Mouse (Mus musculus) megakaryocyte progenitor cell, adult 5-6 weeks (primary cell): ENCODE results near the gene Hrg. TPM values are rescaled to one million over a fixed set of nuclear protein-coding genes. Genes with fewer than 3 reads are reported as not detected.
"Not testable (repeated sequence)": the region's sequence is repeated elsewhere in the genome, so short reads cannot be mapped to it uniquely, and the experiment has no call there.

Source experiments
- ATAC-seq: replicated peaks from 2 replicates; pipeline ENCODE4 v1.8.0; 2016; ENCODE audit warnings: mild to moderate bottlenecking, moderate TSS enrichment, inconsistent platforms; ENCODE audit not compliant: poor library complexity
- total RNA-seq, 2 experiments: library from RNA; stranded (forward) in 1 of 2; stranded (reverse) in 1 of 2; fragments of 157-497, 149-512 nt in 1 of 2; fragments of 200-1000 nt in 1 of 2; gene quantifications; 2 replicates each; pipeline versions ENCODE4 v1.2.3 to v1.2.4; 2015 to 2017

Hrg gene
- total RNA-seq (2015) (not detected in 2 replicates), total RNA-seq (2017) (not detected in 2 replicates)

DNA sequence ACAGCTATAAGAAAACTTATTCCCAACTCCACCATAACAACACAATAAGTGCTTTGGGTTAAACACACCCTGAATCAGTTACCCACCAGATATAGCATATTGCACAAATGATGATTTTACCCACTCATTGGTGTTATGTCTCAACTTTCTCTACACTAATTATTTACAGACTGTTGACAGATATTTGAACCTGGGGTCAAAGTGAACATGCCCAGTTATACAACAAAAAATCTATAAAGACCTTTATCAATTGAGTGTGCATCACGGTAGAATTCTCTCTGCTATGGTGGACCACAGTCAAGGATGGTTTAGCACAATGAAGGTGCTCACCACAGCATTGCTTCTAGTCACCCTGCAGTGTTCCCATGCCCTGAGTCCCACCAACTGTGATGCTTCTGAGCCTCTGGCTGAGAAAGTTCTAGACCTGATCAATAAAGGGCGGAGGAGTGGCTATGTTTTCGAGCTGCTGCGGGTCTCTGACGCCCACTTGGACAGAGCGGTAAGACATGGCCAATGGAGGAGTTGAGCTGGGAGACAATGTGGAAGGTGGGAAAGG lies at the start of gene Hrg:
Hrg (plus strand) TSS at position 233 of the 556 bp plus-strand sequence.
- ATAC-seq: no peak

DNA sequence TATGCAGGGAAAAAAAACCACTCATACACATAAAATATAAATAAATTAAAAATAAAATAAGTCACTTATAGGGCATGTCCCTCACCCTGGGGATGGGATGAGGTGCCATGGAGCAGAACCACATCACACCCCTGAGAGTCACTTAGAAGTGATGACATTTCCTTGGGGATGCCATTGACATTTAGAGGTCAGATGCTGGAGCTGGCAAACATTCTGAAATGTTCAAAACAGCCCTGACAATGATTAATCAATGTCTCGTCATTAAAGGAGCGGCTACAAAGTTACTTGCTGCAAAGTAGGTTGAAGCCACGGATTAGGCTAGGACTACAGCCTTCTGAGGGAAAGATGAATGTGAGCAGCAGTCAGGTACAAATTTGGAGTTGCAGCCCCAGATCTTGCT lies 49.5 kb upstream of the Hrg start:
- ATAC-seq: no peak

DNA sequence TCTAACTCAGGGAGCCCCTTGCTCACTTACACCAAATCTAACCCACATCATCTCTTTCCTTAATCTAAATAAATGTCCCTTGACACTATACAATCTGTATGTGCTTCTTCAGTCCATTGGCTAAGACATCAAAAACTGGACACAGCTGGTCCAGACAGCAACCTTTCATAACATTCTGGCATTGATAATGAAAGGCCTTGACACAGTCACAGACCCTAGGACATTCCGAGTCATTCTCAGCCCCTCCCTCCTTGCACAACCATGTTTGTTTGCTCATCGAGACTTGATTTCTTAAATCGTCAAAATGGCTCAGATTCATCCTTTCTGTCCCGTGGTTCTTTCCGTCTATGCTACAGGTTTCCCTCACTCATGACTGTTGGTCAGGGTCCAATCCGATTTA lies 41.6 kb upstream of the Hrg start:
- ATAC-seq: no peak

- ATAC-seq: no peak
Observed at GRCm38 (mm10) chr16:22911986-22912385, 38.9 kb upstream of the Hrg start.

DNA sequence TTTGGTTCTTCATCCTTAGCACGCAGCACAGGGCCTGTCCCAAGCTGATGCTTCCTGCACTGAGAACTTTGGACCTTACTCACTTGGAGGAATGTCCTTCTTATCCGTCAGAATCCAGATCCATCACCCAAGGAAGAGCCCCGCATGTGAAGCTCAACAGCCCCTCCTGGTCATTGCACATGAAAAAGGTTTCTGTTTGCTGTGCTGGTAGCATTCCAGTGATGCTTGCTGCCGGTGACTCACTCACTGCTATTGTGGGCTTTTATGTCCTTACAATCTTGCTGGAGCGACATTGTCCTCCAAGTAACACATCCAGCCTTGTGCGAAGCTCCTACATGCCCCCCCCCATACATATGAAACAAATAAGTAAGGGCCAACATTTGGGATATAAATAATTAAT lies 38.0 kb upstream of the Hrg start:
- no peak for ATAC-seq

DNA sequence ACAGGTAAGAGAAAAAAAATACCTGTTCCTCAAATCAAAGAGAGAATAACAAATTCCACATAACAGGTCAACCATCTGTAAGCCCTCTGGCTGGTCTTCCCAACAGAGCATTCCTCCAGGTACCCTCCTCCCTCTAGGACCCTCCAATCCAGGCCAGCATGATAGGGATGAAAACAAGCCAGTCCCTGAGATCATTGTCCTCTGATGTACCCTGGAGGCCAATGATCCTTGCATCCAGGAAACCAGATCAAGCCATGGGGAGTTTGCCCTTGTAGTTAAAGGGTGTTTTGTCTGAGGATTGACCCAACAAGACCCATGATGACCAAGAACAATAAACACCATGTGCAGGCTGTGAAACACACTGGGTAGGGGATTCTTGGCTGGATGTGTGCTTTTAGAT lies 36.6 kb upstream of the Hrg start:
- ATAC-seq: no peak

DNA sequence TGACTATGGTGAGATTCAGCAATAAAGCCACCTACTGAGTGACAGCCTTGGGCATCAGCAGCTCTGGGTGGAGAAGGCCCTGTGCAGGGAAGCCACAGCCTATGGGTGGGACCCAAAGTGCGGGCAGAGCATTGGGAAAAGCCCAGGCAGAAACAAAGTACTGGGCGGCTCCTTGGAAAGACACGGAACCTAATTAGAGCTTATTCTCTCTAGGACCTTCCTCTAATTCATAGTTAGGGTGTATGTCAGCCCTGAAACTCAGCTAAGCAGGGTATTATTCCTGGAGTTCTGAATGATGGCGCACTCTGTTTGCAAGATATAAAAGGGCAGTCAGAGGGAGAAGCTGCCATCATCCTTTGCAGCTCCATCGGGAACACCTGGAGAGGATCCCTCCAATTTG lies 32.8 kb upstream of the Hrg start, which contains the start of gene Fetub:
Fetub (plus strand) TSS at position 301 of the 400 bp plus-strand sequence.
- ATAC-seq: no peak

DNA sequence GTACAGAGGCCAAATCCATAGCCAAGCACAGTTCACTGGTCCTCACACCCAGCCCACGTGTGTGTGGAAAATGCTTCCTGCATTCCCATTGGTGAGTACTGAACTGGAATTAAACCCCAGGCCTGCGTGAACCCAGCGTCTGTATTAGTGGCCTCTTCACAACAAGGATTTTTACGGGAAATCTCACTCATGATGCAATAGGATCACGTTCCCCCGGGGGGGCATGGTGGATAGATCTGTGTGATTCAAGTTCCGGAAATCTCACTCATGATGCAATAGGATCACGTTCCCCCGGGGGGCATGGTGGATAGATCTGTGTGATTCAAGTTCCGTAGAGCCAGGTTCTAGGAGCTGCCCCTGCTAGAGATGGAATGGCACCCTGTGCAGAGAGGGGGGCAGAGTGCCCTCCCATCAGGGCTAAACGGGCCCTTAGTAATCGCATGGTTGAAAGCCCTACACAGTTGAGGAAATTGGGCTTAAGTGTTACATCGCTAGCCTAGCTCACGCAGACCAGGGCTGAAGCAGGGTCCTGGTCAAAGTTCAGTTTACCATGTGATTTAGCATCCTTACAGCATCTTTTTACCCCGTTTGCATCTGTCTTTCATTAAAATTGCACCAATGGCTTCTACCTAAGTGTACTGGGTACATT lies 32.1 kb upstream of the Hrg start:
- no peak for ATAC-seq

- ATAC-seq: peak; percentile 65
Observed at GRCm38 (mm10) chr16:22919971-22920854, 30.7 kb upstream of the Hrg start.

DNA sequence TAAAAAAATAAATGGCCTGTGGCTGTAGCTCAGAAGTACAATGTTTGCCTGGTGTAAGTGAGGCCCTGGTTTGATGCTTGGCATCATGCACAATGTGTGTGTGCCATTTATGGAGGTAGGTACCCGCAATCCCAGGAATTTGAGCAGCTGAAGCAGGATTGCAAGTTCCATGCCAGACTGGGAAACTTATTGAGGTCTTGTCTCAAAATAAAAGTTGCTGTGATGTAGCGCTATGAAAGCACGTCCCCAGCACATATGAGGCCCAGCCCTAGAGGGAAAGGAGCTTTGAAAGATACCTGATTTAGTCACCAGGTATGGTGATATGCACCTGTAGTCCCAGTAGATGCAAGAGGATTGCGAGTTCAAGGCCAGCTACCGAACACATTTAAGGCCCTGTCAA lies 29.1 kb upstream of the Hrg start:
- no peak for ATAC-seq

- no peak for ATAC-seq
Observed at GRCm38 (mm10) chr16:22922433-22922832, 28.4 kb upstream of the Hrg start.

GRCm38 (mm10) chr16:22929575-22929974 lies 21.3 kb upstream of the Hrg start:
- ATAC-seq: no peak

GRCm38 (mm10) chr16:22931431-22932200 lies 19.3 kb upstream of the Hrg start:
- ATAC-seq: no peak

GRCm38 (mm10) chr16:22937631-22938030 lies 13.2 kb upstream of the Hrg start:
- ATAC-seq: no peak

DNA sequence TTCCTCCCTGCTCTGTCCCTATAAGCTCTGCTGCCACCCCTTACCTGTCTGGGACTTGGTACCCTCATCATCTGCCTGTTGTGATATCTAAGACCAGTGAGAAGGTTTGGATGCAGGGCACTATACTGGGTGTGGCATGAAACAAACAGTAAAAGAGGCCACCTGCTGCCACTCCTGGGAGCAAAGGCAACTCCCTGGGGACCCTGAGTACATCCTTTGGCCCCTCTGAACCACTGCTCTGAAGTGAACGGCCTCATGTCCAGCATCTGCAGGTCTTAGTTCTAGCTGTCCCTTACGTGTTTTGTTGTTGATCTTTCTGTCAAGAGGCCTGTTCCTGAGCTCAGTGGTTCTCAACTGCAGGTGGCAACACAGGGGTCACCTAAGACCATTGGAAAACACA lies 12.3 kb upstream of the Hrg start:
- ATAC-seq: no peak

DNA sequence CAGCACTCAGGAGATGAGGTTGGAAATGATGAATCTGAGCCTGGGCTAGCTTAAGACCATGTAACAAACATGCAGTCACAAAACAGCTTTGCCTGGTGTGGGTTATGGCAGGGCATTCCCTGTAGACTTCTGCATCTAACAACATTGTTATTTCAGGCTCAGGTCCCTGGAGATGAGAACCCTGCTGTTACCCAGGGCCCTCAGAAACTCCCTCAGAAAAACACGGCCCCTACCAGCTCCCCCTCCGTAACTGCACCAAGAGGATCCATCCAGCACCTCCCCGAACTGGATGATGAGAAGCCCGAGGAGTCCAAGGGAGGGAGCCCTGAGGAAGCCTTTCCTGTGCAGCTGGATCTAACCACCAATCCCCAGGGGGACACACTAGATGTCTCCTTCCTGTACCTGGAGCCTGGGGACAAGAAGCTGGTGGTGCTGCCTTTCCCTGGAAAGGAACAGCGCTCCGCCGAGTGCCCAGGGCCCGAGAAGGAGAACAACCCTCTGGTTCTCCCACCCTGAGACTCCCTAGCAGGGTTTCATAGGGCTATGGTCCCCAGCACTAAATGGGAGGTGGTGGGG lies 11.7 kb upstream of the Hrg start:
- no peak for ATAC-seq

DNA sequence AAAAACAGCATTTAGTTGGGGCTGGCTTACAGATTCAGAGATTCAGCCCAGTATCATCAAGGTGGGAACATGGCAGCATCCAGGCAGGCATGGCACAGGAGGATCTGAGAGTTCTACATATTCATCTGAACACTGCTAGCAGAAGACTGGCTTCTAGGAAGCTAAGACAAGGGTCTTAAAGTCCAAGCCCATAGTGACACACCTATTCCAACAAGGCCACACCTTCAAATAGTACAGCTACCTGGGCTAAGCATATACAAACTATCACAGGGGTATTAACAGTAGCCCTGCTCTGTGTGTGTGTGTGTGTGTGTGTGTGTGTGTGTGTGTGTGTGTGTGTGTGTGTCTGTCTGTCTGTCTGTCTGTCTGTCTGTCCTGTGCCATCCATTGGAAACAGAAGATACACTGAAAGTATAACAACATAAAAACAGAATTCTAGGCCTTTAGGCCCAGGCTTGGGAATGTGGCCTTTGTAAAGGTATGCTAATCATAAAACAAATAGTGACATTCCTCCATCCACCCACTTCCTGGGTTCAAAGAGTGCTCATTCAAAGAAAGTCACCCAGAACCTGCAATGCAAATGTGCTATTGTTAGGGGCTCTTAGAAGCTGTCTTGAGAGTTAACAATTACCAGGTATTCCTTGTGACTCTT lies 8.9 kb upstream of the Hrg start:
- not testable (repeated sequence) for ATAC-seq

DNA sequence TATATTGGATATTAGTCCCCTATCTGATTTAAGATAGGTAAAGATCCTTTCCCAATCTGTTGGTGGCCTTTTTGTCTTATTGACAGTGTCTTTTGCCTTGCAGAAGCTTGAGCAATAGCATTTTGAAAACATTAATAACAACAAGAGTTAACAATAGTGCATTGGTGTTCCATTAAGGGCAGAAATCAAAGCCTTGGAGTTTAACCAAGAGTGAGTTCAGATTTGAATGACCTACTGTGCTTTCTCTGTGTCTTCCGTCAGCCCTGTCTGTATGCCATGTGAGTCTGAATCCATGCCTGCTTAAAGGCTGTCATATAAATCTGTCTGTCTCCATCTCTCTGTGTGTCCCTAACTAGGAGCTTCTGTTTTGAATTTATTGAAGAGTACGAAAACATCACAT lies 3.5 kb upstream of the Hrg start:
- no peak for ATAC-seq

DNA sequence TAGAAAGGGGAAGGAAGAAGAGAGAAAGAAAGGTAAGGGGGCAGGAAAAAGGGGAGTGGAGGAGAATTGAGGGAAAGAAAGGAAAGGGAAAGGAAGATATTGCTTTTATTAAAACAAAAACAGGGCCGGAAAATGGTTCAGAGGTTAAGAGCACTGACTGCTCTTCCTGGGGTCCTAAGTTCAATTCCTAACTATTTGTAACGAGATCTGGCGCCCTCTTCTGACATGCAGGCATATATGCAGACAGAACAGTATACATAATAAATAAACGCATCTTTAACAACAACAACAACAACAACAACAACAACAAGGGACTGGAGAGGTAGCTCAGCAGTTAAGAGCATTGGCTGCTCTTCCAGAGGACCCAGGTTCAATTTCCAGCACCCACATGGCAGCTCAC lies 2.2 kb downstream of the Hrg start:
- no peak for ATAC-seq

DNA sequence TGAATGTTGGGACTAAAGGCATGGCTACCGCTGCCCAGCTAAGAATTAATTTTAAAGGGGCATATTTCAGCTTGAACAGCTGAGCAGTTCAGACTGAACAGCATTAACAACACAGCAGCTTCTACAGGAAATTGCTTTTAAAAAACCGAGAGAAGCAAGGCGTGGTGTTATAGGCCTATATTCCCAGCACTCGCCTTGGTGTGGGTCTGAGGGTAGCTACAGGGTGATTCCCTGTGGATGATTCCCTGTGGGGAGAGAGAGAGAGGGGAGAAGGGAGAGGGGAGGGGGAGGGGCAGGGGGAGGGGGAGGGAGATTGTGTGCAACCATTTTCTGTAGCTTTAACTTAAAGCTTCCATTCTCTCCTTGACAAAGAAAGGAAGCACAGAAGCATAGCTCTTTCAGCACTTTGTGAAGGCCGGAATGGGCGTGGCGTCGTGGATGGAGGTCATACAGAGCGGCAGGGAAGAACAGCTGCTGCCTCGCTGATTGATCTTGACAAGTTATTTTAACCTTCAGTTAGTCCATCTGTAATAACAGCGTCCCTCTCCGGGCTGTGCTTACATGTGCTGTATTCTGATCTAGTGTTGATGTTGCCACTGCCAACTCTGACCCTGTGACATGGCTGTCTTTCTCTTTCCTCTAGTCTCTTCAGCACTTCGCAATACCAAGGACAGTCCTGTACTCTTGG lies 4.7 kb downstream of the Hrg start:
- ATAC-seq: no peak
